Comparison of ENCODE assay signal across 8 mouse cellular contexts in the genomic region with DNA sequence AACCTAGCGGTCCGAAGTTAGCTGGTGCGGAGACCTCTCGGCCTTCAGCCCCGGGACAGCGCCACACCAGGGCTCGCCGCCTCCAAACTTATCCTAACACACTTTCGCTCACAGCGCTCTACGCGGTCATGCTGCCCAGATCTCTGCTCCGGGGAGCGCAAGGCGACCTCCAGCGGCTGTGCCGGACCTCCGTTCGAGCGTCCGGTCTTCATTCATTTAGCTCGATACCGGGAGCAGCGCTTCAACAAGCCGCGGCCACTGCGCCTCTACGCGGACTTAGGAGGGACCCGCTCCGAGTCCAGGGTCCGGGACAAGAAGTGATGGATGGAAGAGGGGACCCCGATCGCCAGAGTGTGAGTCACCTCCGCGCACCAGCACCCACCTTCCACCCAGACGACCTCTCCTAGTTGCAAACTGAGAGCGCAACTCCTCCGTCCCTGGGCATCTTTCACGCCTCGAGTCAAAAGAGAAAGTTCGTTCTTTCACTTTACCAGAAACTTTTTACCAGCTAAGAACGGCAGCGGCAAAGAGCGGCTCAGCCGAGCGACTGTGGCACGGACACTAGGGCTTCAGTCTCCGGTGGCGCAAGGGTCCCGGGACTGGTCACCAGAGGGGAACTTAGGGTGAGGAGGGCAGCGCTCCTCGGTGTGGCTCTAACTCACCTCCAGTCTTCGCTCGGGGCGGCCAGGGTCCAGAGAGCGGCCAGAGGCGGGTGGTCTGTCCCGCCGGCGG. TPM values are rescaled to one million over a fixed set of nuclear protein-coding genes. Genes with fewer than 3 reads are reported as not detected.
DNase-seq lines count a peak whose midpoint lies in the region; ATAC-seq and TF ChIP-seq lines count a peak whose summit lies in the region.

No protein-coding gene starts in this region.

- peak; percentile 67; the same call in 1 of the 2 replicates for TF ChIP-seq EP300 in heart, adult 2 months (IDR thresholded peaks at IDR 0.05; ENCODE audit: insufficient read depth, low read depth, low read length)

- under 1% methylated on average over 61 of the region's 61 CpGs for WGBS in heart, adult 2 months
- under 1% methylated on average over 61 of the region's 61 CpGs for WGBS in liver, embryonic 16.5 days (ENCODE audit: insufficient replicate concordance)

- H3K9me3 ChIP-seq in liver, embryonic 16.5 days (replicated peaks; ENCODE audit: control insufficient read depth, low read length): no peaks in the 10 kb centered on the region

- H3K36me3 ChIP-seq in heart, adult 2 months (ENCODE audit: control insufficient read depth, insufficient read depth, low read length): no peaks in the 10 kb centered on the region
- no peaks in the 10 kb centered on the region for H3K36me3 ChIP-seq in liver, embryonic 16.5 days (ENCODE audit: control insufficient read depth, insufficient read depth)

- peak overlapping the region; percentile 82 for H3K4me2 ChIP-seq in liver, embryonic 16.5 days (ENCODE audit: low read depth, low read length)

- intact Hi-C loops in left cerebral cortex, adult 2 months (cut with DNase I): loop anchor here (2.0 kb wide), 1 partner anchor 42 kb away; no protein-coding TSS in a partner anchor
- intact Hi-C loops in heart, adult 2 months (cut with DNase I): loop anchor here (1.0 to 5.0 kb wide), 6 partner anchors 42 to 380 kb away; a partner anchor contains a TSS

- no peaks in the 10 kb centered on the region for H3K27me3 ChIP-seq in heart, adult 2 months (ENCODE audit: control insufficient read depth, insufficient read depth, low read length)
- H3K27me3 ChIP-seq in liver, embryonic 16.5 days (ENCODE audit: control insufficient read depth, insufficient read depth, low read depth, low read length): peaks cover 82% of the 10 kb centered on the region

- ATAC-seq in liver, embryonic 16.5 days (ENCODE audit: low read depth): peak; percentile 30

- peak overlapping the region; percentile 84 for H3K9ac ChIP-seq in heart, adult 2 months (ENCODE audit: low read depth, low read length)
- peak overlapping the region; percentile 63 for H3K9ac ChIP-seq in liver, embryonic 16.5 days (ENCODE audit: low read depth, low read length)

- peak overlapping the region; percentile 62 for H3K4me3 ChIP-seq in left cerebral cortex, adult 2 months
- peak overlapping the region; percentile 81 for H3K4me3 ChIP-seq in heart, adult 2 months
- H3K4me3 ChIP-seq in liver, embryonic 16.5 days (ENCODE audit: low read depth, low read length): peak overlapping the region; percentile 61

- DNase-seq in left cerebral cortex, adult 2 months (ENCODE audit: extremely low spot score in 1 of 2, low spot score in 2 of 2): peak in 1 of 2 experiments; percentile 26
- DNase-seq in left cerebral cortex, adult 11 months (ENCODE audit: low spot score): no peak
- DNase-seq in embryo, embryonic 10.5 days (ENCODE audit: low spot score): peak; percentile 80
- DNase-seq in heart, adult 2 months: peak; percentile 83 to 86
- DNase-seq in kidney, adult 11 months: peak; percentile 64
- DNase-seq in neural tube, embryonic 10.5 days (ENCODE audit: extremely low spot score, low spot score): peak; percentile 83
- DNase-seq in urinary bladder, postnatal 10 days (ENCODE audit: low spot score): peak; percentile 12

- peak overlapping the region; percentile 3; the same call in 1 of the 2 replicates for H3K27ac ChIP-seq in left cerebral cortex, adult 2 months
- peak overlapping the region; percentile 99 for H3K27ac ChIP-seq in heart, adult 2 months
- H3K27ac ChIP-seq in liver, embryonic 16.5 days (ENCODE audit: low read length): peak overlapping the region; percentile 46

- peak; percentile 28 for TF ChIP-seq CTCF in left cerebral cortex, adult 2 months (IDR thresholded peaks at IDR 0.05)
- TF ChIP-seq CTCF in heart, adult 2 months (IDR thresholded peaks at IDR 0.05): peak; percentile 65

- 0 out of 2 replicates have a peak, but pooled peaks have one; percentile 36 for TF ChIP-seq POLR2A in heart, adult 2 months (IDR thresholded peaks at IDR 0.05; ENCODE audit: insufficient read depth, low read depth, low read length)

- no peaks in the 10 kb centered on the region for H3K79me2 ChIP-seq in heart, adult 2 months (replicated peaks; ENCODE audit: control insufficient read depth, insufficient read depth, low read length)

- H3K4me1 ChIP-seq in heart, adult 2 months (ENCODE audit: control insufficient read depth, insufficient read depth, low read length): peaks cover 8% of the 10 kb centered on the region
- H3K4me1 ChIP-seq in liver, embryonic 16.5 days (ENCODE audit: control insufficient read depth, low read depth, low read length): peaks cover 19% of the 10 kb centered on the region

RNA-seq across cellular contexts. Expression of a gene that starts 18.0 kb away (rescaled TPM):
- not detected for total RNA-seq in left cerebral cortex, adult 2 months (2021)
- total RNA-seq in heart, adult 2 months (2021): not detected
- not detected in 2 replicates for polyA plus RNA-seq in heart, adult 2 months (2012; rRNA removed)
- polyA plus RNA-seq in liver, embryonic 16.5 days (2015; fragmentation: Nextera tagmentation; extraction: Ambion mirVana): not detected in 2 replicates

RNA-seq across cellular contexts. Expression of a gene that starts 35.2 kb away (rescaled TPM):
- total RNA-seq in left cerebral cortex, adult 2 months (2021): 1 to 10 TPM in 1 of 2 experiments, under 1 TPM in 1; 0.48 to 2.4 TPM
- 10 to 100 TPM; 11.0 to 11.5 TPM for total RNA-seq in heart, adult 2 months (2021)
- 3.6 and 7.1 TPM in 2 replicates for polyA plus RNA-seq in heart, adult 2 months (2012; rRNA removed)
- 1.5 and 1.9 TPM in 2 replicates for polyA plus RNA-seq in liver, embryonic 16.5 days (2015; fragmentation: Nextera tagmentation; extraction: Ambion mirVana)

Comparison
In these comparisons a context has a peak if more than half of its experiments do, and no peak if none do; other contexts are left out.
1. H3K27ac ChIP-seq: peak in every context shown above with its lines; median percentile 99 in heart, adult 2 months; 46 in liver, embryonic 16.5 days; 3 in left cerebral cortex, adult 2 months.